Mouse (Mus musculus) adrenal gland, postnatal 10 days (tissue): Measurements from ENCODE around the gene Dnajc22. TPM values are rescaled to one million over a fixed set of nuclear protein-coding genes. Genes with fewer than 3 reads are reported as not detected.
"Not testable (repeated sequence)": the region's sequence is repeated elsewhere in the genome, so short reads cannot be mapped to it uniquely, and the experiment has no call there.

Source experiments
- DNase-seq: peaks from one replicate; pipeline ENCODE4 v3.0.0; 2021; ENCODE audit warnings: mixed read lengths
- long read RNA-seq, 2 experiments: library from polyadenylated mRNA; stranded (forward); transcript quantifications; one replicate each; pipeline ENCODE4 v2.0.0; 2021
- total RNA-seq, 2 experiments: library from RNA; stranded (reverse); gene quantifications; 2 replicates each; pipeline ENCODE4 v1.2.3; 2021

The Dnajc22 gene
- 10 to 100 TPM; 15.0 to 21.8 TPM for total RNA-seq
- long read RNA-seq, experiment 1, transcript Dnajc22-201 (3 exons, 1,564 nt) = major isoform, 23 of 30 reads
- long read RNA-seq, experiment 1, partial matches to known transcripts = 7 of 30 reads
- long read RNA-seq, experiment 1, other reads (novel, unspliced or antisense) = 0 of 30 reads
- long read RNA-seq, experiment 2, transcript Dnajc22-201 (3 exons, 1,564 nt) = major isoform, 7 of 10 reads
- long read RNA-seq, experiment 2, partial matches to known transcripts = 1 of 10 reads
- long read RNA-seq, experiment 2, other reads (novel, unspliced or antisense) = 2 of 10 reads

DNA sequence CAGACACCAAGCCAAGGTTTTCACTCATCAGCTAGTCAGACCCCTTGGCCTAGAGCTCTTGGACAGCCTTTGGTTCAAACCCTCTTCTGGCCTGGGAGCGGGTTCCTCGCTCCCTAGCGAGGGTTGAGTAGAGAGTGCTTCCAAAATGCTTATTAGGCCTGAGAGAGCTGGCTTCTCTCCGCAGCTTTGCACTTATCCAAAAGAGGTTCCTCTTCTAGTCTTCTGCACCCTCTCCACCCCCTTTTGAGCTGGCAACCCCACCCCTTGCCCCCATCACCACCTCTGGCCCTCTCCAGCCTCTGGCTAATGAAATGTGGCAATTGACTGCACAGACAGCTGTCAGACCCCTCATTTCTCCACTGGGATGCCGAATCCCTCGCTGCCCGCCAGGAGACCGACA lies at the start of gene Dnajc22:
Dnajc22 (plus strand) TSS at position 301 of the 400 bp plus-strand sequence.
- DNase-seq = no peak

DNA sequence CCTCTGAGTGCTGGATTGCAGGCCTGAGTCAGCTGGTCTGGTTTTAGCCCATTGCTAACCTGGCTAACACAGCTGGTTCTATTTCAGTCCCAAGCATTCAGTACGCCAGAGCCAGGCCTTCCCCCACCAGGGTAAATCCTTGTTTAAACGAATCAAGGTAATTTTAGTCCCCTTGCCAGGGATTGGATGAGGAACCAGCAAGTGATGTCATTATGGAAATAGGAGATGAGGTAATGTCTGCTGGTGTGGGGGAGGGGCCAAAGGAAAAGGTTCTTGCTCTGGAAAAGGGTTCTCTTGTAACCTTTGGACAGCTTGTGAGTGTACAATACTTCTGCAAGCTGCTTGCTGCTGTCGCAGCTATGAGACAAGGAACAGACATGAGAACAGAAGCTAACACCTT lies 48.1 kb upstream of the Dnajc22 start:
- DNase-seq = no peak

DNA sequence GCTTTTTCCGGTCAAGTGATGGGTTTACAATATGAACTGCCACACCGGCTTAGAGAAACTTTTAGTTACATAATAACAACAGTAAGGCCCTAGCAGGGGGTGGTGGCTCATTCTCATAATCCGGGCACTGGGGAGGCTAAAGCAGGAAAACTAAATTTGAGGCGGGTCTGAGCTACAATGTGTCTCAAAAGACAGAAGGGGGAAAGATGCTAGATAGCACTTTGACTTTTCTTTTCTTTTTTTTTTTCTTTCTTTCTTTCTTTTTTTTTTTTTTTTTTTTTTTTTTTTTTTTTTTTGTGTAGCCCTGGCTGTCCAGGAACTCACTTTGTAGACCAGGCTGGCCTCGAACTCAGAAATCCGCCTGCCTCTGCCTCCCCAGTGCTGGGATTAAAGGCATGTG lies 47.2 kb upstream of the Dnajc22 start:
- DNase-seq = not testable (repeated sequence)

DNA sequence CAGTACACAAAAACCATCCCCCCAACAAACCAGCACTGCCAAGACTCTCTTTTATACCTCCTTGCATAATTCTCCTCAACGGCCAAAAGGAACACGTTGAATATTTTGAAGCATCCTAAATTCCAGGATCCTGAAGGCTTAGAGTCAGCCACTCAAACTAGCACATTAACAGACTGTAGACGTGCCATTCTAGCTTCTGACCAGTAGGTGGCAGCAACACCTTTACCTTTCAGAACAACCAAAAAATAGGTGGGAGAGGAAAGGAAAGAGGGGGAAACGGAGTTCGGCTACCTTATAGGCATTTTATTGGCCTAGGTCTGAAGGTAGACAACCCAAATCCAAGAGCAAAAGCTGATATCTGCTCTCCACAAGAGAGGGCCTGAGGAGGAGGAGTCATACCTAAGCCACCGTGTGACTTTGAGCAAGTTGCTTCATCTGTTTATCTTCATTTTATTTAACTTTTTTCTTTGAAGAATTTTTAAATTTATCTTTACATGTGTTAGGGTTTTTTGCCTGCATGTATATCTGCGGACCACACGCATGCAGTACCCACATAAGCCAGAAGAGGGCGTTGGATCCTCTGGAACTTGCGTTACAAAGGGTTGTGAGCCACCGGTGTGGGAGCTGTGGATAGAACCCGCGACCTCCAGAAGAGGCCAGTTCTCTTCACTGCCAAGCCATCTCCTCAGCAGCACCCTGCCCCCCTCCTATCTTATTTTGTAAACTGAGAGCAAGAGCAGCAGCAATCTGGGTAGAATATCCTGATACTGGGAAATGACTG lies 43.3 kb upstream of the Dnajc22 start:
- peak; percentile 54 for DNase-seq

DNA sequence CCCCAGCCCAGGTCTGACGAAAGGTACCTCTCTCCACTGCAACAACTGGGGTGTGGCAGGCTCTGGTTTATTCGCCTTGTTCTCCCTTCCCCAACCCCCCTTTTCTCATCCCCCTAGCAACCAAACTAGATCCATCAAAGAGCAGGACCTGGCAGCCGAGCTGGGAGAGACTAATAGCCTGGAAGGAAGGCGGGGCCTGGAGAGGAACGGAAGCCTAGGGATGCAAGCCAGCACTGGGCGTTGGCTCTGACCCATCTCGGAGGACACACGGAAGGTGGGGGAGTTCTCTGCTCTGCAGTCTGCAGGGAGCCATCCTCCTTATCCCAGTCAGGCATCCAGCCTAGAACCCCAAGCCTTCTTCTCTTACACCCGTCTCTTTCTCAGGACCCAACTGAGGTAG lies 39.6 kb upstream of the Dnajc22 start:
- DNase-seq = no peak

DNA sequence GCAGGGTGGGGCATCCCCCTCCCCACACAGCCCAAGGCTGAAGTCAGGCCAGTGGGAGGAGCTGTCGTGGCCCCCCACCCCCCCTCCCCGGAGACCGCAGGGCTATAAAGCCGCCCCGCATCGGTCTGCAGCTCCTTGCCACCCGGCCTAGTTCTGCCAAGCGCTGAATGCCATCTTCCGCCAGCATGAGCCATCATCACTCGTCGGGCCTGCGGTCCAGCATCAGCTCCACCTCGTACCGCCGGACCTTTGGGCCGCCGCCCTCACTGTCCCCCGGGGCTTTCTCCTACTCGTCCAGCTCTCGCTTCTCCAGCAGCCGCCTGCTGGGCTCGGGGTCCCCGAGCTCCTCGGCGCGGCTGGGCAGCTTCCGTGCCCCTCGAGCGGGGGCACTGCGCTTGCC lies 37.9 kb upstream of the Dnajc22 start, which contains the start of gene Prph:
Prph (plus strand) TSS at position 135 of the 400 bp plus-strand sequence.
- peak; percentile 25 for DNase-seq

DNA sequence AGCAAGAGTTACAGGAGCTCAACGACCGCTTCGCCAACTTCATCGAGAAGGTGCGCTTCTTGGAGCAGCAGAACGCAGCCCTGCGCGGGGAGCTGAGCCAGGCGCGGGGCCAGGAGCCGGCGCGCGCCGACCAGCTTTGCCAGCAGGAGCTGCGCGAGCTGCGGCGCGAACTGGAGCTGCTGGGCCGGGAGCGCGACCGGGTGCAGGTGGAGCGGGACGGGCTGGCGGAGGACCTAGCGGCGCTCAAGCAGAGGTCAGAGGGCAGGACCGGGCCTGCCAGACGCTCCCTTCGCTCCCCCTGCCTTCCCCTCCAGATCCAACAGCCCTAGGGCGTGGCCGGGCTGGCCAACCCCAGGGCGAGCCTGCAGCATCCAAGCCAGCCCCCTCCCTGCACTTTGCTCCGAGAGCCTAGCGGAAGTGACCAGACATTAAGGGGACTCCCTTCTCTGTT lies 37.4 kb upstream of the Dnajc22 start:
- peak; percentile 62 for DNase-seq

DNA sequence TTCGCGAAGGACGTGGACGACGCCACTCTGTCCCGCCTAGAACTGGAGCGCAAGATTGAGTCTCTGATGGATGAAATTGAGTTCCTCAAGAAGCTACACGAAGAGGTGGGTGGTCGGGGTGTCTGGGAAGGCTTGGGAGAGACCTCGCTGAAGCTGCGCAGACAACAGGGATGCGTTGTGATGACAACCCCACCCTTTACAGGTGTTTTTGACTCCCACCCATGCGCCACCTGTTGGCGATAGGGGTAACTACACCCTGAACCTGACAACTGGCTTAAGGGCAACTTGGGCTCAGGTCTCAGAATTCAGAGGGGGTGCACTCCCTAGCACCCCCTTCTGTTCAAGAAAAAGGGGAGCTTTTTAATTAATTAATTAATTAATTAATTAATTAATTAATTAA lies 36.6 kb upstream of the Dnajc22 start:
- DNase-seq = peak; percentile 38

DNA sequence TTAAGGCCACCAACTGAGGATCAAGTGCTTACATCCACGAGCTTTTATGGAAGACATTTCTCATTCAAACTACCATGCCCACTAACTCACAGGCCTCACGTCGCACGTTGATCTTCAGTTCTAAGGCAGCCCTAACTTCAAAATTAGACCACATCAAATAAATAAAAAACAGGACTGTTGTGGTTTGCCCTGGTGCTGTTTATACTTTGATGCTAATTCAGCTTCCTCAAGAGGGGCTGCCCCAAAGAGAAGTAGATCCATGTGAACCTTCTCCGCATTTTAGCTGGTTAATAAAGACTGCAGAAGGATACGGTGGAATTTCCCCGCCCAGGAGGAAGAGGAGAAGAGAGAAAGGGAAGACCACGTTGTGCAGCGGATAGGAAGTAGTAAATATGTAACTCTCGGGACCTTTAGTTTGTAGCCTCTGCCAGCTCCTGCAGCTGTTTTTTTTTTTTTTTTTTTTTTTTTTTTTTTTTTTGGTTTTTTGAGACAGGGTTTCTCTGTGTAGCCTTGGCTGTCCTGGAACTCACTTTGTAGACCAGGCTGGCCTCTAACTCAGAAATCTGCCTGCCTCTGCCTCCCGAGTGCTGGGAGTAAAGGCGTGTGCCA lies 27.3 kb upstream of the Dnajc22 start:
- no peak for DNase-seq

DNA sequence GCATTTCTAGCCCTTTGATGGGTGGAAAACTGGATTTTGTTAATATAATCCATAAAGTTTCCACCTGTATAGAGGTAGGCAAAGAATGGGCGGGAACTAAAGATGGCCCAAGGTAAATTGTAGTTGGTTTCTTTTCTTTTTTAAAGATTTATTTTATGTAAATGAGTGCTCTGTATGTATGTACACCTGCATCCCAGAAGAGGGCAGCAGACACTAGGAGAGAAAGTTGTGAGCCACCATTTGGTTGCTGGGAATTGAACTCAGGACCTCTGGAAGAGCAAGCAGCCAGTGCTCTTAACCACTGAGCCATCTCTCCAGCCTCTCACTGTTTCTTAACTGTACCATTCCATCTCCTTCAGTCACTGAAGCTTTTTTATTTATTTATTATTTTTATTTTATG lies 21.0 kb upstream of the Dnajc22 start:
- DNase-seq = no peak

DNA sequence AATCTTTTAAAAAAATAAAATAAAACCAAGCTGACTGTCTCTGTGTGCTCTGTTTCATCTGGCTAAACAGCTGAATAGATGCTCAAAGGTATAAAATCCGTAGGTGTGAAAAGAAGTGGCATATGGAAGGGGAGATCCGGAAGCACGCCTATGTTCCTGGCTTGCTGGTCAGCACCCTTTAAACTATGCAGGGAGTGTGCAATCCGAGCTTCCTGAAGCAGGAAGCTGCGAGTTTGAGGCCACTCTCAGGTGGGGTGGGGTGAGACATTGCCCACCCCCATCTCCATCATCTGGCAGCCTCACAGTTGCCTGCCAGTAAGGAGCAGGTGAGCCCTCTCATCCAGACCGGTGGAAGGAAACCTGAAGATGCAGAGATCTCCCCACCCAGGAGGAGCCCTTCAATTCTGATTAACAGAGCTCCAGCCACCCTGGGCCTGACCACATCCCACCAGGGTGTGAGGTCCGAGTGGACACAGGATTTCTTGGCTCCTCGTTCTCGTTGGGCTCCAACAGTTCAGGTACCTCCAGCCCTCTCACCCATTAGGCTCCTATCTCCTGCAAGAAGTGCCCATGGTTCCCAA lies 18.9 kb upstream of the Dnajc22 start, which contains the start of gene Troap:
Troap (plus strand) TSS at position 557 of the 581 bp plus-strand sequence.
- no peak for DNase-seq

DNA sequence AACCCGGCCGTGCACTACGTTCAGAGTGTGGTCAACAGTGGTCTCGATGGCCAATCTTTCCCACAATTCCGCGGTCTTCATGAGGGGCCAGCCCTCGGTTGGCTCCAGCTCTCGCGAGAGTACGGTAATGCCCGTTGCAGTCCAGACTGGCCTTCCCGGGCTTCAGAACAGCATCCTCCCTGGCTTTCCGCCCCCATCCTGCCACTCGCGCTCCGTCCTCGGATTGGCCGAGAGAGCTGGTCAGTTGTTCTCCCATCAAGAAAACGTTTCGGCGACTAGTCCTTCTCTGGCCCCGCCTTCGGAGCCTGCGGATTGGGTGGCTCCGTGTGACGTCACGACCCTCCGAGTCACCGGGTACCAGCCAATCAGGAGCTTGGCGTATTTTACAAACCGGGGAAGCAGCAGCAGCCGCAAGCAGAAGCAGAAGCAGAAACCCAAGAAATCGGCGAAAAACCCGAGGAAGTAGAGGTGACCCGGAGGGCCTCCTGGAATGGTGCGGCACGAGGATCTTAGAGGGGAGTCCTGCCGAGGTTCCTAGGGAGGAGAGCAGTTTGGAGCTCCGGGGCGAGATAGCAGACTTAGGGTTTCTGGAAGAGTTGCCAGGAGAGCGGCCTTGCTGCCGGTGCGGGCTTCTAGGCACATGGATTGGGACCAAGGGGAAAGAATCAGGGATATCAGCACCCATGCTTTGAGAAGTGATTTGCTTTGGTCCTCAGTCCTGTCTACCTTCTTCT lies 18.2 kb upstream of the Dnajc22 start:
- DNase-seq = peak; percentile 98

DNA sequence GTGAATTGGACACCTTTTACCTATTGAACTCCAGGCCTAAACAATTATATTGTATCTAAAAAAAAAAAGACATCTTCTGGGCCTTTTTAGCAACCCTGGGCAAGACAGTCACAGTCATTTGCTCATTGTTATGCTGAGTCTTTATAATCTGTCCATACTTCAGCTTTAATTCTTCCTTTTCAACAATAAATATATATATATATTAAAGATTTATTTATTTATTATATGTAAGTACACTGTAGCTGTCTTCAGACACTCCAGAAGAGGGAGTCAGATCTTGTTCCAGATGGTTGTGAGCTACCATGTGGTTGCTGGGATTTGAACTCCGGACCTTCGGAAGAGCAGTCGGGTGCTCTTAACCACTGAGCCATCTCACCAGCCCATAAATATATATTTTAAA lies 17.0 kb upstream of the Dnajc22 start:
- DNase-seq = not testable (repeated sequence)

DNA sequence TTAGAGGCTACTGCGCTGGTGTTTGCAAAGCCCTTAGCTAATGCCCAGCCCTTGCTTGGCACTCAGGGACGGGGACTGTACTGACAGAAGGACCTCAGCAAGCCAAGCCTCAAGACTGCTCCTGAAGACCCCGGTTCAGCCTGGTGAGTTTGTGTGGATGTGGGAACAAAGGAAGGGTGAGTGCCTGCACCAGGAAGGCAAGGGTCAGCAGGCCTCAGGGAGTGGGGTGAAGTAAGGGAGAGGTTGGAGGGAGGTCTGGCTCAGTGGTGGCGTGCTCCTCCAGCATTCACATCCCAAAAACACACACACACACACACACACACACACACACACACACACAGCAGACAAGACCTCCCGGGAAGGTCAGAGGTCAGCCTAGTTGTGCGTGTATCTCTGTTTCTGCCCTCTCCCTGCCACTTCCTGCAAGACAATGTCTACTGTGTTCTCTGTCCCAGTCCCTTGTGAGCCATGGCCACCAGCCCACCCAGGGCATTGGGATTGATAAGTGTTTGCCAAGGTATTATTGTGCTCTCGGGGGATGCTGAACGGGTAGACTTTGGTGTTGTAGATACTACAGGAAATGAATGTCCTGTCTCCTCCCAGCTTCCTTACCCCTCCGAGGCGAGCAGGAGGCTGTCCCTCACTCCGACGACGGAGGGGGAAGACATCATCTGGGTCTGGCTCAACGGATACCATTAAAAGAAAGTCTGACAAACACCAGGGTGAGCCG lies 14.6 kb upstream of the Dnajc22 start:
- DNase-seq = no peak

DNA sequence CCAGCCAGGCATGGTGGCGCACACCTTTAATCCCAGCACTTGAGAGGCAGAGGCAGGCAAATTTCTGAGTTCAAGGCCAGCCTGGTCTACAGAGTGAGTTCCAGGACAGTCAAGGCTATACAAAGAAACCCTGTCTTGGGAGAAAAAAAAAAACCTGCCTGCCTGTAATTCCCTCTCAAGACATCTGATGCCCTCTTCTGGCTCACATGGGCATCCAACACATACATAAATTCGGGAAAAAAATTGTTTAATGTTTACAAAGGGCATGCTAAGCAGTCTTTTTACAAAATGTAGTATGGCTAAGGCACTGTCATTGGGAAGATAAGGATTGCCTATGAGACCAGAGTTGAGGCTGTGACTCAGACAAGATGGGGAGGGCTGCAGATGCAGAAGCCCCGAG lies 13.2 kb upstream of the Dnajc22 start:
- DNase-seq = no peak

DNA sequence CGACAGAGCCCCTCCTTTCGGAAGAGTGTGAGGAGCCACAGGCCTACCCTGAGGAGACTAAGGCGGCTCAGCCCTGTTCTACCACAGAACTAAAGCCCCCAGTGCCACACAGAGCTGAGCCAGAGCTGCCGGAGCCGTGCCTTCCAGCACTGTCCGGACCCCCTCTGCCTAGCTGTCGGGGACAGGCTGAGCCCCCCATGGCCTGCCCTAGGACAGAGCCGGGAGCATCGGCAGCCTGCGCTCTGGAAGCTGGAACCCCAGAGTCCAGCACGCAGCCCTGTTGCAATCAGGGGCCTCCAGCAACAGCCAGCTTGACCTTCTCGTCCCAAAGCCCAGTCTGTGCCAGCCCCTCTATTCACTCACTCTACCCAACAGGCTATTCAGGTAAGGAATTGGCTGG lies 10.6 kb upstream of the Dnajc22 start:
- DNase-seq = no peak

DNA sequence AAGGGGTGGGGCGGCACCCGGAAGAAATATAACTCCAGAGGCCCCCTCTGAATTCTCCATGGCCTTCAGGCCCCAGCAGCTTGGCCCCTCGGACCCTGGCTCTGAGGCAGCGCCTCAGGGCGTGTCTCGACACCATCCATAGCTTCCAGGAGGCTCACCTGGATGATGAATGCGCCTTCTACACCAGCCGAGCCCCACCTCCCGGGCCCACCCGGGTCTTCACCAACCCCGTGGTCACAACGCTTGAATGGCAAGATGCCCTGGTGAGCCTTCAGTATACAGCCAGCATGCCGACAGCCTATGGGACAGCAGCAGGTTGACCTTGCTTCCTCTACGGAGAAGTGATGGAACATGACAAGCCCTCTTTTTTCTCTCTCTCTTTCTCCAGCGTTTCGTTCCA lies 10.1 kb upstream of the Dnajc22 start:
- no peak for DNase-seq

DNA sequence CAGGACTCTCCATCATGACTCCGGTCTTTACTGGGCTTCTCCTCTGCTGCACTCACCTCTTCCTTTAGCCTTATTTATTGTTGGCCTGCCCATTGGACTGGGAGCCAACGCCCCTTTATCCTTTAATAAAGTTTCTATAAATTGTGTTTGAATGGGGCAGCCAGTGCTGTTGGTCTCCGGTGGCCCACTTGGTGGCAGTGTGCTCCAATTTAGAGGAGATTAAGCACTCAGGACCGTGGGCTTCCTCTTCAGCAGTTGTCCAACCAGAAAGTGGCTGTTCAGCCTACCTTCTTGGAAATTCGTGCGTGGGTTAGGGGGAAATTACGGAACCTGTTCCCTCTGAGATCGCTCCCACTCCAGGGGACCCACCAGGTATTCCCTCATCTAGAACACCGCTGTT lies 9.7 kb upstream of the Dnajc22 start:
- DNase-seq = peak; percentile 72

DNA sequence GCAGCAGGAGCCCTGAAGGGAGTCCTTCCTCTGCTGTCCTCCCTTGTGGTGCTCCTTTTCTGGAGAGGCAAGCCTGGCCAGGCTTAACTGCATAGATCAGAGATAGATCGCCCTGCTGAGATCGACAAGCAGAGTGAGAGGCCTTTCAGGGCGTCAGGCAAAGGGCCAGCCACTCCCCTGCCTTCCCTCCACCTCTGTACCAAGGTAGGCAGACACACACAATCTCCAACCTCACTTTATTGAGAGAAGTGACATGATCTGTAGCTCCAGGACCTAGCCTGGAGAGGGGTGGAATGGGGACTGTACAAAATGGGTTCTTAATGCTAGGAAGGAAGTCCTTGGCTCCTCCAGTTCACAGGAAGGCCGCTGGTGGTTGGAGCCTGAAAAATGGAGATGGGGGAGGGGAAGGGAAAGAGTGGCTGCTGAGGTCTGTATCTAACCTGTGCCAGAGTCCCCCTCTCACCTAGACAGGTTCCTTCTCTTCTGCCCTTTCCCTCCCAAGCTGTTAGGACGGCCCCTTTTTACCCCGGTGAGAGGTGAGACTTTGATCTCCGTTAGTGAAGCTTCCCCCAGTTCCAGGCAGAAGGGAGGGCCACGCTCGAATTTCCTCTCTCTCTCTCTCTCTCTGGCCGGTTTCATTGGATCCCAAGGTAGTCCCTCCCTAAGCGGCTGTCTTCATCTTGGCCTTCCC lies 9.0 kb upstream of the Dnajc22 start:
- no peak for DNase-seq

DNA sequence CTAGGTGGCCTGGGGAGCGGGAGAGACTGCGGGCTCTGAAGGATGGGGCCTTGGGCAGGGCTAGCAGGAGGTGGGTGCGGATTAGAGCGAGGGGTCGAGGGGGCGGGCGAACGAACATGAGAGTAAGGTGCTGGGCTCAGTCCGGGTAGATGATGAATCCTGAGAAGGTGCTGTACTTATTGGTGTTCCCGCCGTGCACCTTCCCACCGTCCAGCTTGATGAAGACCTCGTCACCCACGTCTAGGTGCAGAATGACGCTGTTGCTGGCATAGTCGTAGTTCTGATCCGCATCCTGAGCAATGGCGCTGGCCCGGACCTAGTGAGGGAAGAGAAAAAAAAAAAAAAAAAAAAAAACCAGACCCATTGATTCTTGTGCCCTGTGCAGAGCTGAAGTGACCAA lies 8.4 kb upstream of the Dnajc22 start:
- no peak for DNase-seq

DNA sequence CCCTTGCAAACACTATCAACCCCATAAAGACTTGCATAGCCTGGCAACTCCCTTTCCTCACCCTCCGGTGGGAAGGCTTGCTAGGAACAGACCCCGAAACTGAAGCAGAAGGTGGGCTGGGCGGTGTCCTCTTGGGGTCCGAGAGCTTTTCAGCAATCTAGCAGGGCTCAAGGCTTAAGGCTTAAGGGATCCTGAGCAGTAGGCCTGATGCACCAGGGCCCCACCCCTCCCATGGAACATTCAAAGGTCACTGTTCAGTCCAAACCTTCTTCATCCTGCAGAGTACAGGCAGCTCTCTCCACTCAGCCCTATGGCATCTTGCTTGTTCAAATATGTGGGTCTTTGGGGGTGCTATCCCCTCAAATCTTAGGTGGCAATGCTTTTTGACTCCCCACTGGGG lies 7.0 kb upstream of the Dnajc22 start:
- no peak for DNase-seq
